Mouse (Mus musculus) forebrain, embryonic 15.5 days (tissue): ENCODE data around the gene Emc8. TPM values are rescaled to one million over a fixed set of nuclear protein-coding genes. Genes with fewer than 3 reads are reported as not detected.

Source experiments
- ATAC-seq: fragments of 200-750 bp; cut with Nextera tagmentation; replicated peaks from 2 replicates; pipeline ENCODE4 v1.8.0; 2017; ENCODE audit warnings: mild to moderate bottlenecking, moderate TSS enrichment, moderate library complexity
- H3K27ac ChIP-seq: fragments of 300-500 bp; sonication (generic); replicated peaks from 2 replicates; pipeline ENCODE4 v1.5.1; 2015; ENCODE audit warnings: mild to moderate bottlenecking, inconsistent platforms
- H3K27me3 ChIP-seq: fragments of 300-500 bp; sonication (generic); 2 replicates; pipeline ENCODE4 v1.6.1; 2015; ENCODE audit warnings: inconsistent platforms
- H3K36me3 ChIP-seq: fragments of 300-500 bp; sonication (generic); 2 replicates; pipeline ENCODE4 v1.6.1; 2015; ENCODE audit warnings: mild to moderate bottlenecking, inconsistent platforms
- H3K4me1 ChIP-seq: fragments of 300-500 bp; sonication (generic); 2 replicates; pipeline ENCODE4 v1.6.1; 2015; ENCODE audit warnings: inconsistent platforms
- H3K4me2 ChIP-seq: fragments of 300-500 bp; sonication (generic); replicated peaks from 2 replicates; pipeline ENCODE4 v1.6.1; 2015; ENCODE audit warnings: mild to moderate bottlenecking, inconsistent platforms
- H3K4me3 ChIP-seq: fragments of 300-500 bp; sonication (generic); 2 replicates; pipeline ENCODE4 v1.5.1; 2015; ENCODE audit warnings: mild to moderate bottlenecking, inconsistent platforms
- H3K9ac ChIP-seq: fragments of 300-500 bp; sonication (generic); replicated peaks from 2 replicates; pipeline ENCODE4 v1.6.1; 2015; ENCODE audit warnings: mild to moderate bottlenecking, inconsistent platforms
- H3K9me3 ChIP-seq: fragments of 300-500 bp; sonication (generic); 2 replicates; pipeline ENCODE4 v1.6.1; 2016; ENCODE audit warnings: inconsistent platforms
- WGBS: fragments of 180-500 bp; shearing (Covaris S2); methylation state at CpG from one replicate; pipeline ENCODE4 v1.1.7; 2015; ENCODE audit warnings: mixed read lengths; 5-methylcytosine and 5-hydroxymethylcytosine counted together
- polyA plus RNA-seq: library from polyadenylated mRNA; unstranded; fragments of >200 nt; fragmentation: Nextera tagmentation; extraction: Ambion mirVana; gene quantifications from 2 replicates; pipeline ENCODE4 v1.2.1, GENCODE M21; 2015

The Emc8 gene
- polyA plus RNA-seq, 1 experiment from 2014 or later: 168 TPM

GRCm38 (mm10) chr8:120697979-120698272 is 29.6 kb upstream of the Emc8 start:
- Histone ChIP-seq H3K27me3 (no peaks in the 10 kb centered on the region), H3K4me1 (peaks cover 8% of the 10 kb centered on the region), H3K9me3 (no peaks in the 10 kb centered on the region), H3K4me2 (no peak overlapping the region), H3K4me3 (no peak overlapping the region), H3K27ac (no peak overlapping the region), H3K9ac (no peak overlapping the region), H3K36me3 (no peaks in the 10 kb centered on the region)
- no peak for ATAC-seq

- 77% methylated on average over 17 of the region's 17 CpGs for WGBS
- Histone ChIP-seq H3K36me3 (no peaks in the 10 kb centered on the region), H3K27me3 (no peaks in the 10 kb centered on the region), H3K27ac (no peak overlapping the region), H3K9me3 (no peaks in the 10 kb centered on the region), H3K4me3 (no peak overlapping the region), H3K4me1 (peaks cover 8% of the 10 kb centered on the region), H3K4me2 (no peak overlapping the region), H3K9ac (no peak overlapping the region)
- ATAC-seq: no peak
Measured at GRCm38 (mm10) chr8:120697154-120697978, 29.0 kb upstream of the Emc8 start.

- peaks cover 8% of the 10 kb centered on the region for H3K4me1 ChIP-seq
- no peak overlapping the region for H3K9ac ChIP-seq
- H3K9me3 ChIP-seq: no peaks in the 10 kb centered on the region
- no peak overlapping the region for H3K4me3 ChIP-seq
- H3K27ac ChIP-seq: no peak overlapping the region
- no peak overlapping the region for H3K4me2 ChIP-seq
- WGBS: 63% methylated on average over 13 of the region's 13 CpGs
- no peaks in the 10 kb centered on the region for H3K36me3 ChIP-seq
- ATAC-seq: no peak
- H3K27me3 ChIP-seq: no peaks in the 10 kb centered on the region
Measured at GRCm38 (mm10) chr8:120696401-120697153, 28.2 kb upstream of the Emc8 start.

GRCm38 (mm10) chr8:120693861-120694493 is 25.6 kb upstream of the Emc8 start:
- 57% methylated on average over 22 of the region's 22 CpGs for WGBS

GRCm38 (mm10) chr8:120692934-120693333 is 24.6 kb upstream of the Emc8 start:
- 77% methylated on average over 4 of the region's 4 CpGs for WGBS
- ATAC-seq: no peak

More at GRCm38 (mm10) chr8:120693861-120694493, 25.6 kb upstream of the Emc8 start:
- no peaks in the 10 kb centered on the region for H3K27me3 ChIP-seq
- no peak overlapping the region for H3K27ac ChIP-seq
- no peaks in the 10 kb centered on the region for H3K9me3 ChIP-seq
- H3K9ac ChIP-seq: no peak overlapping the region
- H3K4me1 ChIP-seq: peaks cover 8% of the 10 kb centered on the region
- H3K4me2 ChIP-seq: no peak overlapping the region
- H3K4me3 ChIP-seq: no peak overlapping the region
- H3K36me3 ChIP-seq: no peaks in the 10 kb centered on the region
- ATAC-seq: no peak

GRCm38 (mm10) chr8:120688511-120688910 is 20.1 kb upstream of the Emc8 start:
- no peaks in the 10 kb centered on the region for H3K27me3 ChIP-seq
- ATAC-seq: no peak
- no peak overlapping the region for H3K27ac ChIP-seq
- H3K9me3 ChIP-seq: no peaks in the 10 kb centered on the region
- H3K9ac ChIP-seq: no peak overlapping the region
- 90% methylated on average over 7 of the region's 7 CpGs for WGBS
- H3K4me2 ChIP-seq: no peak overlapping the region
- no peaks in the 10 kb centered on the region for H3K36me3 ChIP-seq
- H3K4me1 ChIP-seq: no peaks in the 10 kb centered on the region
- no peak overlapping the region for H3K4me3 ChIP-seq

More at GRCm38 (mm10) chr8:120692934-120693333, 24.6 kb upstream of the Emc8 start:
- Histone ChIP-seq H3K9ac (no peak overlapping the region), H3K27ac (no peak overlapping the region), H3K4me1 (peaks cover 8% of the 10 kb centered on the region), H3K27me3 (no peaks in the 10 kb centered on the region), H3K4me2 (no peak overlapping the region), H3K9me3 (no peaks in the 10 kb centered on the region), H3K36me3 (no peaks in the 10 kb centered on the region), H3K4me3 (no peak overlapping the region)

- Histone ChIP-seq H3K9me3 (no peaks in the 10 kb centered on the region), H3K36me3 (no peaks in the 10 kb centered on the region), H3K9ac (no peak overlapping the region), H3K27ac (no peak overlapping the region), H3K4me1 (no peaks in the 10 kb centered on the region), H3K27me3 (no peaks in the 10 kb centered on the region), H3K4me2 (no peak overlapping the region), H3K4me3 (no peak overlapping the region)
- ATAC-seq: no peak
- 79% methylated on average over 8 of the region's 8 CpGs for WGBS
Measured at GRCm38 (mm10) chr8:120687786-120688185, 19.4 kb upstream of the Emc8 start.

- no peak overlapping the region for H3K4me3 ChIP-seq
- H3K9me3 ChIP-seq: no peaks in the 10 kb centered on the region
- no peaks in the 10 kb centered on the region for H3K4me1 ChIP-seq
- H3K27ac ChIP-seq: no peak overlapping the region
- no peaks in the 10 kb centered on the region for H3K36me3 ChIP-seq
- no peak overlapping the region for H3K9ac ChIP-seq
- H3K4me2 ChIP-seq: no peak overlapping the region
- no peak for ATAC-seq
- H3K27me3 ChIP-seq: no peaks in the 10 kb centered on the region
- 86% methylated on average over 5 of the region's 5 CpGs for WGBS
Measured at GRCm38 (mm10) chr8:120686576-120686975, 18.2 kb upstream of the Emc8 start.

GRCm38 (mm10) chr8:120686051-120686450 is 17.7 kb upstream of the Emc8 start:
- Histone ChIP-seq H3K9ac (no peak overlapping the region), H3K27me3 (no peaks in the 10 kb centered on the region), H3K27ac (no peak overlapping the region), H3K4me3 (no peak overlapping the region), H3K36me3 (no peaks in the 10 kb centered on the region), H3K4me2 (no peak overlapping the region), H3K9me3 (no peaks in the 10 kb centered on the region), H3K4me1 (no peaks in the 10 kb centered on the region)
- no peak for ATAC-seq
- whole genome bisulfite sequencing: 86% methylated on average over 13 of the region's 13 CpGs

GRCm38 (mm10) chr8:120685591-120685990 is 17.2 kb upstream of the Emc8 start:
- Histone ChIP-seq H3K4me3 (no peak overlapping the region), H3K27me3 (no peaks in the 10 kb centered on the region), H3K9me3 (no peaks in the 10 kb centered on the region), H3K4me1 (no peaks in the 10 kb centered on the region), H3K4me2 (no peak overlapping the region), H3K9ac (no peak overlapping the region), H3K27ac (no peak overlapping the region), H3K36me3 (no peaks in the 10 kb centered on the region)
- WGBS: 73% methylated on average over 8 of the region's 8 CpGs
- no peak for ATAC-seq

GRCm38 (mm10) chr8:120685097-120685496 is 16.7 kb upstream of the Emc8 start:
- WGBS: 85% methylated on average over 5 of the region's 5 CpGs
- Histone ChIP-seq H3K4me1 (no peaks in the 10 kb centered on the region), H3K27ac (no peak overlapping the region), H3K9me3 (no peaks in the 10 kb centered on the region), H3K4me2 (no peak overlapping the region), H3K4me3 (no peak overlapping the region), H3K27me3 (no peaks in the 10 kb centered on the region), H3K9ac (no peak overlapping the region), H3K36me3 (no peaks in the 10 kb centered on the region)
- ATAC-seq: no peak

GRCm38 (mm10) chr8:120684082-120684481 is 15.7 kb upstream of the Emc8 start:
- Histone ChIP-seq H3K27me3 (no peaks in the 10 kb centered on the region), H3K36me3 (no peaks in the 10 kb centered on the region), H3K9me3 (no peaks in the 10 kb centered on the region), H3K4me2 (no peak overlapping the region), H3K27ac (no peak overlapping the region), H3K4me3 (no peak overlapping the region), H3K9ac (no peak overlapping the region), H3K4me1 (no peaks in the 10 kb centered on the region)
- WGBS: 54% methylated on average over 5 of the region's 5 CpGs
- ATAC-seq: no peak
